Mouse (Mus musculus): ENCODE data around the gene Zfr.

- TF ChIP-seq CTCF (IDR thresholded peaks at IDR 0.05; ENCODE audit: low read depth, low read length) (no peak), POLR2A (IDR thresholded peaks at IDR 0.05; ENCODE audit: extremely low read depth, insufficient read depth, low read length) (no peak)
Observed at GRCm38 (mm10) chr15:12206646-12207222, 89.1 kb downstream of the Zfr start.

Data from liver, adult 2 months (tissue).